Mouse (Mus musculus) lung, adult 2 months (tissue): ENCODE results near the gene Kdm1b.

Source experiments
- CTCF ChIP-seq: fragments of 200-500 bp; IDR thresholded peaks from 2 replicates; pipeline ENCODE4 v1.5.1; 2011; ENCODE audit warnings: mild to moderate bottlenecking, low read length, control low read depth; ENCODE audit not compliant: insufficient read depth
- POLR2A ChIP-seq: fragments of 200-500 bp; IDR thresholded peaks from 2 replicates; pipeline ENCODE4 v1.6.1; 2011; ENCODE audit warnings: low read depth, mild to moderate bottlenecking, control low read depth, low read length, borderline replicate concordance; ENCODE audit errors: extremely low read depth

DNA sequence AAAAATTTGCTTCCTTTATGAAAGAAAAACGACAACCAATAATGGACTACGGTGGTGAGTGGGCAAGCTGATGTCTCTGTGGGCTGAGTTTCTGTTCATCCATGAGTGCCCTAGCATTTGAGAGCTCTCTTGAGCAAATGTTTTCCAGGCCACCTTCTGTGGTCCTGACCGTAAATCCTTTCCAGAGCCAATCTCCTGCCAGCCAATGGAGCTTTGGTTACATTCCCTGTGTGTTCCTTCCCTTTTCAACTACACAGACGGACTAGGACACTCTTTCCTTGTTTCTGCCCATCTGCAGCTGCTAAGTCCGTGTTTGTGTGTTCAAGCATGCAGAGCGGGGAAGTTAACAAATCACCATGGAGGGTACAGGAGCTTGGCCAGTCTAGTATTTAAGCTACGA lies 22.5 kb upstream of the Kdm1b start:
- TF ChIP-seq POLR2A (no peak), CTCF (no peak)
